Mouse (Mus musculus): Measurements from ENCODE around the gene Chrne. TPM values are rescaled to one million over a fixed set of nuclear protein-coding genes. Genes with fewer than 3 reads are reported as not detected.

The Chrne gene
- not detected in 2 replicates for polyA plus RNA-seq (2016; fragmentation: Nextera tagmentation; extraction: Ambion mirVana)

DNA sequence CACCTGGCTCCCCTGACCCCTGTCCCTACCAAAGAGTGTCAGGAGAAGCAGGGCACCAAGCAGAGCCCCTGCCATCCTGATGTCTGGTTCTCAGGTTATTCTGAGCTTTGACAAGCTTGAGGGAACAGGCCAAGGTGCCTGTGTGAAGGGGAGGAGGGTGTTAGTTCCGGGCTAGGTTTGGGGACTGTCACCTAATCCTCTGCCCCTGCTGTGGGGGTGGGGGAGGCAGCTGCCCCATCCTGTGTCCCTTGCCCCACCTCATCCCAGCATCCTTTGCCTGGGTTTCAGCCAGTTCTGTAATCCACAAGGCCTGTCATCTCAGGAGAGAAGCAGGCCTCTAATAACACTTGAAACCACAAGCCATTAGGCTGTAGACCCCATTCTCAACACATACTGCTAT, at the start of gene Chrne:
Gene Chrne, minus strand, starts transcription at position 116 of the 400 bp plus-strand sequence.
- Histone ChIP-seq H3K9ac (no peak within 1 kb of the TSS), H3K4me1 (peaks cover 15% of the 10 kb centered on the region), H3K4me2 (replicated peaks) (no peak within 1 kb of the TSS), H3K9me3 (no peaks in the 10 kb centered on the region), H3K4me3 (no peak within 1 kb of the TSS), H3K27ac (no peak within 1 kb of the TSS), H3K27me3 (peaks cover 12% of the 10 kb centered on the region; the same call in 1 of the 2 replicates), H3K36me3 (no peaks in the 10 kb centered on the region)
- ATAC-seq (ENCODE audit: insufficient number of reproducible peaks, insufficient read depth, low FRiP score, low TSS enrichment): no peak
- whole genome bisulfite sequencing: 35% methylated on average over 1 of the region's 1 CpGs

DNA sequence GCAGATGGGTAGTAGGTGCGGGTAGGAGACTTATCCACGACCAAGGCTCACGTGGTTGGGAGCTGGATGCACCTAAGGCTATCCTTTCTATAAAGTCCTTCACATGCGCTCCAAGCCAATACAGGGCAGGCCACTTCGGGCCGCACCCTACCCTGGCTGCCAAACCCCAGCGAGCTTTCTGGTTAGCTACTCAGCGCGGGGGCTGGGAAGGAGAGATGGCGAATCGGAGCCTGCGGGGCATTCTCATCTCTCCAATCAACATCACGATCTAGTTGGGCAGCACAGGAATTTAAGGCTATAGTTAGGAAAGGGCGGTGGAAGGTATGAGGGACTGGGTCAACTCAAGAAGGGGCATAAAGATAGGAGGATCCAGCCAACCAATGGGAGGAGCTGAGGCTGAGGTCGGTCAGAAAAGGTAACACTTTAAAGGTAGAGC, 49.3 kb upstream of the Chrne start:
- no peaks in the 10 kb centered on the region for H3K27me3 ChIP-seq
- H3K36me3 ChIP-seq: peaks cover 42% of the 10 kb centered on the region
- peak overlapping the region; percentile 67 for H3K9ac ChIP-seq
- no peaks in the 10 kb centered on the region for H3K9me3 ChIP-seq
- H3K4me1 ChIP-seq: peaks cover 25% of the 10 kb centered on the region
- peak overlapping the region; percentile 95 for H3K27ac ChIP-seq
- peak overlapping the region; percentile 74 for H3K4me2 ChIP-seq (replicated peaks)
- WGBS: 2% methylated on average over 15 of the region's 15 CpGs
- ATAC-seq (ENCODE audit: insufficient number of reproducible peaks, insufficient read depth, low FRiP score, low TSS enrichment): peak; percentile 42
- peak overlapping the region; percentile 52 for H3K4me3 ChIP-seq

DNA sequence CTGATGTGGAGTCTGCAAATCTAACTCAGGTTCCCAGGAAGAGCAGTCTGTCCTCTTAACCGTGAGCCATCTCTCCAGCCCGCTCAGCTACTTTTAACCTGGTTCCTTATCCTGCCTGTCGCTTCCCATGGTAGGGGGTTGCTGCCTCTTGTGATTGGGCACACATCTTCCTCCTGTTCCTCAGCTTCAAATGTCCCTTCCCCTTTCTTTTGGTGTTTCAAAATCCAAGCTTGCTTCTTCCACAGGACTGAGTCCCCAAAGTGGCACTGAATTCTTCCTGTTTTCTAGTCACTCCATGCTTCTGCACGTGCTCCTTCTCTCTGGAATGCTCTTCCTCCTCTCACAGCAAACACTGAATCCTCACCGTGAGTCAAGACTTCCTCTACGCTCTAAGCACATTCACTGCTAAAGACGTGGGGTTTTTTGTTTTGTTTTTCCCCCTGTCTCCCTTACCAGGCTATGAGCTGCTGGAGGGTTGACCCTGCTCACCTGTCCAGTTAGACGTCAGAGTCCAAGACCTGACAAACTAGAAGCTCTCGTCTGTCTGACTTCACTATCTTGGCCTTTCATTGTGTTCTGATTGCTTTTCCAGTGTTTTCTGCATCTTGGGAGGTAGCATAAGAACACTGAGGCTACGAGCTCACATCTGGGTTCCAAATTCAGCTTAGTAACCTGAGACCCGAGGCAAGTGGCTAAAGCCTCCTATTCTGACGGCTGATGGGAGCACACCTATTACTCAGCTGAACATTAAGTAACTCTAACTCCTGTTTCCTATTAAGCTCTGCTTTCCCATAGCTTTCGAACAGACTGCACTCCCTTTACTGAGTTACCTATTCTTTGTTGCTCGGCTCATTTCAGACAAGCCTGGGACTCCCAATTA, 48.5 kb upstream of the Chrne start:
- Histone ChIP-seq H3K4me3 (peak overlapping the region; percentile 52), H3K4me2 (replicated peaks) (peak overlapping the region; percentile 74), H3K9ac (peak overlapping the region; percentile 67), H3K36me3 (peaks cover 51% of the 10 kb centered on the region), H3K27ac (peak overlapping the region; percentile 95), H3K4me1 (peaks cover 25% of the 10 kb centered on the region), H3K27me3 (no peaks in the 10 kb centered on the region), H3K9me3 (no peaks in the 10 kb centered on the region)
- WGBS: 50% methylated on average over 14 of the region's 14 CpGs
- no peak for ATAC-seq (ENCODE audit: insufficient number of reproducible peaks, insufficient read depth, low FRiP score, low TSS enrichment)

DNA sequence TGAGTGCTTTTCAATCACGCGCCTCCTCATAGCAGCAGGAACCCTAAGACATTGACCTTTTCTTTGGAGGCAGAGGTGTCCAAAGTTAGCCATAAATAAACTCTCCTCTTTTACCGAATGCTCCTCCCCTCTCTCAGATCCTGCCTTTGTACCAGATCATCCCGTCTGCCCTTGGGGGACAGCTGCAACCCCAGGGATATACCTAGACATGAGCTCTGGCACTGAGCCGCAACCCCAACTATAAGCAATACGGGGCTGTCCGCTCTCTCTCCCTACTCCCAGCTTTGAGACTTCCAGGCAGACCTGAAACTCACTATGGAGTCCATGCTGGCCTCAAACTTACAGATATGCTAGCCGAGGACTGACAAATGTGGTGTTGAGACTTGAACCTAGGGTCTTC, 47.7 kb upstream of the Chrne start:
- WGBS: 95% methylated on average over 8 of the region's 8 CpGs
- H3K4me2 ChIP-seq (replicated peaks): no peak overlapping the region
- no peaks in the 10 kb centered on the region for H3K27me3 ChIP-seq
- H3K9me3 ChIP-seq: no peaks in the 10 kb centered on the region
- no peak overlapping the region for H3K4me3 ChIP-seq
- no peak overlapping the region for H3K9ac ChIP-seq
- ATAC-seq (ENCODE audit: insufficient number of reproducible peaks, insufficient read depth, low FRiP score, low TSS enrichment): no peak
- H3K27ac ChIP-seq: no peak overlapping the region
- H3K36me3 ChIP-seq: peaks cover 54% of the 10 kb centered on the region
- H3K4me1 ChIP-seq: peaks cover 25% of the 10 kb centered on the region

DNA sequence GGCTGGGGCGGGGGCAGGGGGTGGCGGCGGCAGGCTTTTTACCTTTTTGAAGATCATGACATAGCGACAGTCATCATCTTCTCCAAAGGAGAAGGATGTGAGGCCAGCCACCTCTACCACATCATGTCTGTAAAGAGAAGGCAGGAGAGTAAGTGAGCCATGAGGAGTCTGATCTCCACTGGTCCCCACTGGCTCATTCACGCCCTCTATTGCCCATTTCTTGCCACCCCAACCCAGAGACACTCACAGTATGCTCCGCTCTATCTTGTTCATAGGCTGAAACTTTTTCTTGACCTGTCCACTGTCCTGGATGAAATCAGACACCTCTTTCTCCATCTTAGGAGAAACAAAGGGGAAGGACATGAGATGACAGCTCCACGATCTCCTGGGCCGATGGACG, 45.7 kb upstream of the Chrne start:
- H3K4me2 ChIP-seq (replicated peaks): no peak overlapping the region
- no peaks in the 10 kb centered on the region for H3K9me3 ChIP-seq
- peaks cover 61% of the 10 kb centered on the region for H3K36me3 ChIP-seq
- H3K27me3 ChIP-seq: no peaks in the 10 kb centered on the region
- no peak for ATAC-seq (ENCODE audit: insufficient number of reproducible peaks, insufficient read depth, low FRiP score, low TSS enrichment)
- WGBS: 93% methylated on average over 9 of the region's 9 CpGs
- no peak overlapping the region for H3K4me3 ChIP-seq
- no peak overlapping the region for H3K9ac ChIP-seq
- H3K4me1 ChIP-seq: peaks cover 16% of the 10 kb centered on the region
- H3K27ac ChIP-seq: no peak overlapping the region

DNA sequence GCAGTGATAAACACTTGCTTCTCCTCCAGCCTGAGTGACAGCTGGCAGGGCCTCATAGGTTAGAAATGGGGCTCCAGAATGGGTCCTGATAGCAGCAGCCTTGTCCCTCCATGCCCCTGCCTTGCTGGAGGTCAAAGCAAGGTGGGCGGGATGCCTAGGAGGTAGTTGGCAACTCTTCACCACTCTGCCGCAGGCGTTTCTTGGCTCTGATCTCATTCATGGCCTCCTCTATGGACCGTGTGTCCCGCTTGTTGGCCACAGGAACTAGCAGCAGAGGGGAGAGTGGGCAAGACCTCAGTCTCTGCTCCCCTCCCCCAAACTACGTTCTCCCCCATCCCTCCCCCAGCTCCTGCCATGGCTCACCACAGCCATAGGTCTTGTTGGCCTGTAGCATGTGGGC, 44.9 kb upstream of the Chrne start:
- Histone ChIP-seq H3K9me3 (no peaks in the 10 kb centered on the region), H3K4me3 (no peak overlapping the region), H3K27ac (no peak overlapping the region), H3K36me3 (peaks cover 61% of the 10 kb centered on the region), H3K4me2 (replicated peaks) (no peak overlapping the region), H3K4me1 (peaks cover 18% of the 10 kb centered on the region), H3K27me3 (no peaks in the 10 kb centered on the region), H3K9ac (no peak overlapping the region)
- ATAC-seq (ENCODE audit: insufficient number of reproducible peaks, insufficient read depth, low FRiP score, low TSS enrichment): no peak
- WGBS: 94% methylated on average over 6 of the region's 6 CpGs

DNA sequence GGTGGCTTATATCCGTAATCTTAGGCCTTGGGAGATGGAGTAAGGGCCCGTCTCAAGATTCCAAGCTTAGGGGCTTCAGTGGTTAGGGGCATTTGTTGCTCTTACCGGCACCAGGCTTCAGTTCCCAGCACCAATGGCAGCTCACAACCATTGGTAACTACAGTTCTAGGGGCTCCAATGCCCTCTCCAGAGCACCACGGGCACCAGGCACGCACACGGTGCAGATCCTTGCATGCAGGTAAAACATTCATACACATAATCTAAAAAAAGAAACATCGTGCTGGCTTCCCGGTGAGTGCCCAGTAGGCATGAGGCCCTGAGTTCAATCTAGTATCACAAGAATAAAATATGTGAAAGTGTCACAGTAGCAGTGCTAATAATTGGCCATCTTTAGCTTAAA, 44.1 kb upstream of the Chrne start:
- Histone ChIP-seq H3K9me3 (no peaks in the 10 kb centered on the region), H3K4me2 (replicated peaks) (no peak overlapping the region), H3K4me3 (no peak overlapping the region), H3K36me3 (peaks cover 61% of the 10 kb centered on the region), H3K27me3 (no peaks in the 10 kb centered on the region), H3K4me1 (peaks cover 24% of the 10 kb centered on the region), H3K27ac (no peak overlapping the region), H3K9ac (no peak overlapping the region)
- 93% methylated on average over 8 of the region's 8 CpGs for WGBS
- ATAC-seq (ENCODE audit: insufficient number of reproducible peaks, insufficient read depth, low FRiP score, low TSS enrichment): no peak

DNA sequence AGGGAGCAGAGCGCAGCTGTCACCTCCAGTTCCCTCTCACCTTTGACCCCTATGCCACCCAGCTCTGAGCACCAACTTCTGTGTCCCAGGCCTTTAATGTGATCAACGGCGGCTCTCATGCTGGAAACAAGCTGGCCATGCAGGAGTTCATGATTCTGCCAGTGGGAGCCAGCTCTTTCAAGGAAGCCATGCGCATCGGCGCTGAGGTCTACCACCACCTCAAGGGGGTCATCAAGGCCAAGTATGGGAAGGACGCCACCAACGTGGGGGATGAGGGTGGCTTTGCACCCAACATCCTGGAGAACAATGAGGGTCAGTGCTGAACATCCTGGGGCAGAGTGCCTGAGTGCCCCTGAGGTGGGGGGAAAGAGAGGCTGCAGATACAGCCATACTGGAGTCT, 41.6 kb upstream of the Chrne start:
- Histone ChIP-seq H3K27me3 (no peaks in the 10 kb centered on the region), H3K9ac (no peak overlapping the region), H3K9me3 (no peaks in the 10 kb centered on the region), H3K4me1 (peaks cover 33% of the 10 kb centered on the region), H3K4me2 (replicated peaks) (no peak overlapping the region), H3K27ac (no peak overlapping the region), H3K36me3 (peaks cover 51% of the 10 kb centered on the region), H3K4me3 (no peak overlapping the region)
- no peak for ATAC-seq (ENCODE audit: insufficient number of reproducible peaks, insufficient read depth, low FRiP score, low TSS enrichment)
- 83% methylated on average over 8 of the region's 8 CpGs for WGBS

DNA sequence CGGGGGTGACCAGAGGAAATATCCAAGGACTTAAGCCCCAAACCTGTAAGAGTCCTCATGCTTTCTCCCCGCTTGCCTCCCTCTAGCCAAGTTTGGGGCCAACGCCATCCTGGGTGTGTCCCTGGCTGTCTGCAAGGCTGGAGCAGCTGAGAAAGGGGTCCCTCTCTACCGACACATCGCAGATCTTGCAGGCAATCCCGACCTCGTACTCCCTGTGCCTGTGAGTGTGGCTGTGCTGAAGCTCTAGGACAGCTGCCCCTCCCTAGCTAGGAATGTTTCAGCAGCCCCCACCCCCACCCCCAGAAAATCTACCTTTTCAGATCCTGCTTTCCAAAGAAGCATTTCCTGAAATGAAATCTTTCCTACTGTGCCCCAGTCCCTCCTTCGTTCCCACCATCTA, 39.9 kb upstream of the Chrne start:
- H3K27ac ChIP-seq: no peak overlapping the region

DNA sequence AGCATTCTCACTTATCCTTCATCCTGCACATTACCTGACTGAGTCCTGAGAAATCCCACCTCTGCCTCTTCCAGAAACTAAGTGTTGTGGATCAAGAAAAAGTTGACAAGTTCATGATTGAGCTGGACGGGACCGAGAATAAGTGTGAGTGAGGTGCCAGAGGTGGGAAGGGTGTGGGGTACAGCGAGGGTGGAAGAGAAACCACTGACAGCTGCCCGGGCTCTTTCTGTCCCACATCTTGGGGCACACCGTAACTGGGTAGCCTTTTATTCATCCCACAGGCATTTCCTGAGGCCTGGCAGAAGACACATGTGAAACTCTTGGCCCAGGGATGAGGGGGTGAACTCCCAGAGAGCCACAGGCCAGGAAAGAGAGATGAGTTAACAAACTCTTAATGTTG, 39.5 kb upstream of the Chrne start:
- no peaks in the 10 kb centered on the region for H3K27me3 ChIP-seq
- peaks cover 35% of the 10 kb centered on the region for H3K4me1 ChIP-seq
- no peak overlapping the region for H3K27ac ChIP-seq
- no peak for ATAC-seq (ENCODE audit: insufficient number of reproducible peaks, insufficient read depth, low FRiP score, low TSS enrichment)
- peaks cover 32% of the 10 kb centered on the region for H3K36me3 ChIP-seq
- H3K9ac ChIP-seq: no peak overlapping the region
- H3K9me3 ChIP-seq: no peaks in the 10 kb centered on the region
- H3K4me2 ChIP-seq (replicated peaks): no peak overlapping the region
- 78% methylated on average over 5 of the region's 5 CpGs for WGBS
- no peak overlapping the region for H3K4me3 ChIP-seq

More for the DNA sequence above, 39.9 kb upstream of the Chrne start:
- H3K9me3 ChIP-seq: no peaks in the 10 kb centered on the region
- peaks cover 36% of the 10 kb centered on the region for H3K36me3 ChIP-seq
- peaks cover 35% of the 10 kb centered on the region for H3K4me1 ChIP-seq
- no peak for ATAC-seq (ENCODE audit: insufficient number of reproducible peaks, insufficient read depth, low FRiP score, low TSS enrichment)
- H3K27me3 ChIP-seq: no peaks in the 10 kb centered on the region
- H3K4me2 ChIP-seq (replicated peaks): no peak overlapping the region
- no peak overlapping the region for H3K9ac ChIP-seq
- WGBS: 69% methylated on average over 8 of the region's 8 CpGs
- H3K4me3 ChIP-seq: no peak overlapping the region

DNA sequence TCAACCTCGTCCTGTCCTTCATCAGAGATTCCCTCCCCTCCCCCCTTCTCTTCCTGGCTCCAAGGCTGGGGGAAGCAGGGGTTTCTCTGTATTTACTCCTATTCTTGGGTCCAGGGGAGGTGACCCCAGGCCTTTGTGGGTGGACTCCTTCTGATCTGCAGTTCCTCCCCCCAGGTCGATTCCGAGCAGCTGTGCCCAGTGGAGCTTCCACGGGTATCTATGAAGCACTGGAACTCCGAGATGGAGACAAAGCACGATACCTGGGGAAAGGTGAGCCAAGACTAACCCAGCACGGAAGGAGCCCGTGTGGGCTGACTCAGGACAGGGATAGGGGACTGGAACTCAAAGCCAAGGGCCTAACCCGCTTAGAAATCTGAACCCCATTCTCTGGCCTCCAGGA, 39.0 kb upstream of the Chrne start:
- 47% methylated on average over 9 of the region's 9 CpGs for WGBS
- peak overlapping the region; percentile 11; the same call in 1 of the 2 replicates for H3K9ac ChIP-seq

DNA sequence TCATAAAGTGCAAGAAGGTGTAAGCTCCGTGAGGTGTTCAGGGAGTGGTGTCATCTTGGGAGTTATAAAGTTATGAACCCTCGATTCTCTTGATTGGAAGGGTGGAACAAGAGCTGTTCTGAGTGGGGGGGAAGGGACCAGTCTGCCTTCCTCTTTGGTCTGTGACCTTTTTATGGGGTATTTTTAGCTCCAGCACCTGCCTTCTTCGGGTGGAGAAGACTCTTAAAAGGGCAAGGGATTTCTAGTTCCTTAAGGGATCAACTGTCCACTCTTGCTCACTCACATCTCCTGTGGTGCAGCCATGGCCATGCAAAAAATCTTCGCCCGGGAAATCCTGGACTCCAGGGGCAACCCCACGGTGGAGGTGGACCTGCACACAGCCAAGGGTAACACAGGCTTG, 38.6 kb upstream of the Chrne start:
- no peak overlapping the region for H3K9ac ChIP-seq
- H3K27ac ChIP-seq: peak overlapping the region; percentile 99
- ATAC-seq (ENCODE audit: insufficient number of reproducible peaks, insufficient read depth, low FRiP score, low TSS enrichment): no peak
- WGBS: 46% methylated on average over 6 of the region's 6 CpGs
- H3K4me3 ChIP-seq: no peak overlapping the region
- peaks cover 39% of the 10 kb centered on the region for H3K4me1 ChIP-seq
- no peaks in the 10 kb centered on the region for H3K9me3 ChIP-seq
- 0 out of 2 replicates have a peak overlapping the region, but pooled peaks have one; percentile 9 for H3K4me2 ChIP-seq (replicated peaks)
- H3K27me3 ChIP-seq: no peaks in the 10 kb centered on the region
- peaks cover 27% of the 10 kb centered on the region for H3K36me3 ChIP-seq

More for the DNA sequence above, 39.0 kb upstream of the Chrne start:
- ATAC-seq (ENCODE audit: insufficient number of reproducible peaks, insufficient read depth, low FRiP score, low TSS enrichment): no peak
- H3K4me3 ChIP-seq: no peak overlapping the region
- no peak overlapping the region for H3K4me2 ChIP-seq (replicated peaks)
- no peaks in the 10 kb centered on the region for H3K27me3 ChIP-seq
- peaks cover 27% of the 10 kb centered on the region for H3K36me3 ChIP-seq
- H3K27ac ChIP-seq: peak overlapping the region; percentile 99; the same call in 1 of the 2 replicates
- no peaks in the 10 kb centered on the region for H3K9me3 ChIP-seq
- peaks cover 35% of the 10 kb centered on the region for H3K4me1 ChIP-seq
